Mouse (Mus musculus): Measurements from ENCODE around the gene Frs2.

DNA sequence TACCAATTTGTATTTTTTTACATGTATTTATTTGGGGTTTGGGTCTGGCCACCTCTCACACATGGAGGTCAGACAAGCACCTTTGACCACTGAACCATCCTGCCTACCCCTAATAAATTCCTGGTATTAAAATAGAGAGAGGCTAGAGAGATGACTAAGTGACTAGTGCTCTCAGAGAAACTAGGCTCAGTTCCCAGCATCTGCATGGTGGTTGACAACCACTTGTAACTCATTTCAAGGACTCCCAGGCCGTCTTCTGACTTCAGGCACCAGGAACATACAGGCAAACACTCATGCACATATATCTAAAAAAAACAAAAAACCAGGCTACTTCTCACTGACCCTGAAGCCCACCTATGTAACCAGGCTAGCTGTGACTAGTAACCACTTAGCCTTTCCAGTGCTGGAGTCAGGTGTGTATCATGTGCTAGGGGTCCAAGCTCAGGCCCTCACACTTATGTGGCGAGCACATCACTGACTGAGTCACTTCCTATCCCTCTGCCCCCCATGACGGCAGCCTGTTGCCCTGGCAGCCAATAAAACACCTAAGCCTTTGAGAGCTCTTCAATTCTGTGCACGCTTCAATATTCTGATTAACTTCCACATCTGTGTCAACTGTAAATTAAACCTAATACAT lies 98.3 kb downstream of the Frs2 start:
- TF ChIP-seq EP300 (IDR thresholded peaks at IDR 0.05; ENCODE audit: low read depth), result no peak
- TF ChIP-seq CTCF (IDR thresholded peaks at IDR 0.05; ENCODE audit: low read depth), result no peak

Measured in liver, postnatal 0 days (tissue).